1 mouse cellular context compared by ENCODE assay signal in genomic region chr11:73052795-73053194, GRCm38 (mm10).
A peak's percentile ranks its signal among the peaks of the same experiment; 100 is the strongest.
TF ChIP-seq lines count a peak whose summit lies in the region.

No protein-coding gene starts in this region.

TF ChIP-seq in MEL, 35 proteins besides CTCF, POLR2A, EP300 and RAD21 (continued from another document):
- TF ChIP-seq USF2 (IDR thresholded peaks at IDR 0.05; ENCODE audit: borderline replicate concordance in 1 of 2, insufficient read depth in 1 of 2, low read depth in 1 of 2, low read length in 2 of 2) (no peak), ZNF384 (IDR thresholded peaks at IDR 0.05; ENCODE audit: low read depth, low read length) (no peak), MYC (IDR thresholded peaks at IDR 0.05; ENCODE audit: low read depth, low read length) (peak; percentile 40; the same call in 1 of the 2 replicates), MYB (IDR thresholded peaks at IDR 0.05; ENCODE audit: low read depth, low read length) (no peak), RCOR1 (IDR thresholded peaks at IDR 0.05; ENCODE audit: low read depth, low read length) (peak; percentile 74; the same call in 1 of the 2 replicates), GATA1 (IDR thresholded peaks at IDR 0.05; ENCODE audit: low read depth, low read length) (peak; percentile 90), MEF2A (IDR thresholded peaks at IDR 0.05; ENCODE audit: extremely low read depth, insufficient replicate concordance, low read depth, low read length, poor library complexity, severe bottlenecking) (peak; percentile 91; the same call in 1 of the 2 replicates), GABPA (IDR thresholded peaks at IDR 0.05; ENCODE audit: low read depth, low read length) (no peak), SIN3A (IDR thresholded peaks at IDR 0.05; ENCODE audit: low read length) (peak; percentile 85), HCFC1 (IDR thresholded peaks at IDR 0.05; ENCODE audit: low read depth, low read length) (peak; percentile 45; the same call in 1 of the 2 replicates), TCF12 (IDR thresholded peaks at IDR 0.05; ENCODE audit: low read depth, low read length) (peak; percentile 74), ZMIZ1 (IDR thresholded peaks at IDR 0.05; ENCODE audit: low read depth, low read length) (no peak), ZKSCAN1 (IDR thresholded peaks at IDR 0.05; ENCODE audit: low read depth, low read length) (0 out of 2 replicates have a peak, but pooled peaks have one; percentile 54), KAT2A (conservative IDR thresholded peaks at IDR 0.05; ENCODE audit: low read depth, low read length) (no peak), NELFE (IDR thresholded peaks at IDR 0.05; ENCODE audit: low read depth, low read length) (no peak), SMC3 (IDR thresholded peaks at IDR 0.05; ENCODE audit: low read depth, low read length) (no peak), POLR2AphosphoS2 (IDR thresholded peaks at IDR 0.05; ENCODE audit: low read length) (no peak), ETS1 (IDR thresholded peaks at IDR 0.05; ENCODE audit: low read depth, low read length) (peak; percentile 88), CHD2 (IDR thresholded peaks at IDR 0.05; ENCODE audit: low read length) (no peak), MAX (IDR thresholded peaks at IDR 0.05; ENCODE audit: low read length) (no peak)
